Mouse (Mus musculus) liver, embryonic 18 days (tissue): ENCODE results near the gene Olfr766-ps1. TPM values are rescaled to one million over a fixed set of nuclear protein-coding genes. Genes with fewer than 3 reads are reported as not detected.

ENCODE experiments used
- polyA plus RNA-seq: library from polyadenylated mRNA; depleted of rRNA; stranded (reverse); fragments of >200 nt; gene quantifications from 2 replicates; pipeline ENCODE4 v1.2.3, GENCODE M21; 2012; rRNA removed

The Olfr766-ps1 gene
- polyA plus RNA-seq: not detected in 2 replicates

DNA sequence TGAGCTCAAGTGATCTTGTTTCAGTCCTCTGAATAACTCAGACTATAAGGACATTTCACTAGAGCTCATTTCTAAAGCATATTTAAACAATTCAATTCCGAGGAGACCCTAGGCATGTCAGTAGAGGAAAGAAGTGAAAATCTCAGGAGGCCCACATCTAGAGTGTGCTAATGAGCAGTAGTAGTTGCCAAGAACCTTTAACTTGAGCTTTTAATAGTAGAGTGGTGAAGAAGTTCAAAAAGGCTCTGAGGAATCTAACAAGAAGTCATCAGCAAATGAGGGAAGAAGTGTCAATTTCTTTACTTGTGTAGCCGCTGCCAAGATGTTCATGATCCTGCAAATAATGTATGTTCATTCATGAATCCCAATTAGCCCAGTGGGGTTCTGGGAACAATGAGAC is at the start of gene Olfr766-ps1:
Gene Olfr766-ps1, minus strand, starts transcription at position 101 of the 400 bp plus-strand sequence.

DNA sequence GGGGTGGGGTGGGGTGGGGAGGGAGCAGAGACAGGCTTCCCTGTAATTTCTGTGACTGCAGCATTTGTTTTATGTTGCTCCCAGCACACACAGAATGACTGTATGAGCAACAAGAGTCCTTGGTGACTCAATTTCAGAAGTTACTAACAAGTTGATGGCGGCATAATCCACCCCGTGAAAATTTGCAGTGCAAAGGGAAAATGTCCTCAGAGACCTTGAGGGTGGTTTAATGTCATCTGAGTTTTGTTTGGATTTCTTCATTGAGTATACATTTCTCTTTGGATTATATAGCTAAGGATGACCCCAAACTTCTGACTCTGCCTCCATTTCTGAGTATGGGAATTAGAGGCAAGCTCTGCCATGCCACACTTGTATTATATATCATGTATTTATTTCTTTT is 49.0 kb upstream of the Olfr766-ps1 start, which contains the start of gene Olfr769:
Gene Olfr769, minus strand, starts transcription at position 101 of the 400 bp plus-strand sequence.

DNA sequence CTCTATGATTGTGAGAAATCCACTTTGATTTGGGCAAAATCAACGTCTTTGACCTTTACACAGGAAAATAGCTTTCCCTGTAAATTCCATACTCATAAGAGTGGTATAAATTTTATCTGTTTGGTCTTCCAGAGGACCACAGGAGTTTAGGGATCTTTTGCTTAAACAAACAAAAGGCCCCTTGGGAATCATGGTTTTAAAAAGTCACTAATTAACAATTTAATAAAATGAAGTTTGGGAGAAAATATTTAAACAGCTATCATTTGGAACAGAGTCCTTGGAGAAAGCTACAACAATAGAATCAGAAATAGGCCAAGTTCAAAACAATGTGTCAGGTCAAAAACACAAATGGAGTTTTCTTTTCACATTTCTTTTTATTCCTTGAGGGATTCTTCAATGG is 30.5 kb upstream of the Olfr766-ps1 start, which contains the start of gene Olfr768:
Gene Olfr768, minus strand, starts transcription at position 101 of the 400 bp plus-strand sequence.

GRCm38 (mm10) chr10:129082810-129083209 is 14.0 kb upstream of the Olfr766-ps1 start, which contains the start of gene Olfr767:
Gene Olfr767, minus strand, starts transcription at chr10:129082910.

GRCm38 (mm10) chr10:129049898-129050297 is 18.9 kb downstream of the Olfr766-ps1 start, which contains the start of gene Olfr765:
Gene Olfr765, minus strand, starts transcription at chr10:129049998.

DNA sequence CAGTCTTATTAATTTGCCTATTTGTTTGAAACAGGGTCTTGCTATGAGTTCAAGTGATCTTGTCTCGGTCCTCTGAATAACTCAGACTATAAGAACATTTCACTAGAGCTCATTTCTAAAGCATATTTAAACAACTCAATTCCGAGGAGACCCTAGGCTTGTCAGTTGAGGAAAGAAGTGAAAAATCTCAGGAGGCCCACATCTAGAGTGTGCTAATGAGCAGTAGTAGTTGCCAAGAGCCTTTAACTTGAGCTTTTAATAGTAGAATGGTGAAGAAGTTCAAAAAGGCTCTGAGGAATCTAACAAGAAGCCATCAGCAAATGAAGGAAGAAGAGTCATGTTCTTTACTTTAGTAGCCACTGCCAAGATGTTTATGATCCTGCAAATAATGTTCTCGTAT is 29.0 kb downstream of the Olfr766-ps1 start, which contains the start of gene Olfr764-ps1:
Gene Olfr764-ps1, minus strand, starts transcription at position 101 of the 400 bp plus-strand sequence.

Other genes with a start within 250 kb of the Olfr766-ps1 start
- gene Ormdl2, start 247.3 kb downstream of the Olfr766-ps1 start, polyA plus RNA-seq: 54.1 and 59.0 TPM in 2 replicates
- gene Gdf11, start 177.3 kb downstream of the Olfr766-ps1 start, polyA plus RNA-seq: 0.09 and 0.11 TPM in 2 replicates
- gene Cd63, start 168.0 kb downstream of the Olfr766-ps1 start, polyA plus RNA-seq: 56.7 and 68.3 TPM in 2 replicates
- 23.6 and 27.6 TPM in 2 replicates for gene Rdh5, start 146.1 kb downstream of the Olfr766-ps1 start, polyA plus RNA-seq
- gene Bloc1s1, start 144.9 kb downstream of the Olfr766-ps1 start, polyA plus RNA-seq: 126 and 132 TPM in 2 replicates
- gene Itga7, start 135.2 kb downstream of the Olfr766-ps1 start, polyA plus RNA-seq: 0.36 and 0.44 TPM in 2 replicates
- 0.27 and 0.96 TPM in 2 replicates for gene Mettl7b, start 108.0 kb downstream of the Olfr766-ps1 start, polyA plus RNA-seq
- gene Olfr9, start 79.5 kb downstream of the Olfr766-ps1 start, polyA plus RNA-seq: not detected in 2 replicates
- not detected in 2 replicates for gene Olfr763, start 58.2 kb downstream of the Olfr766-ps1 start, polyA plus RNA-seq
- gene Olfr764-ps1, start 29.1 kb downstream of the Olfr766-ps1 start, polyA plus RNA-seq: not detected in 2 replicates
- not detected in 2 replicates for gene Olfr765, start 19.0 kb downstream of the Olfr766-ps1 start, polyA plus RNA-seq
- gene Olfr767, start 13.9 kb upstream of the Olfr766-ps1 start, polyA plus RNA-seq: not detected in 2 replicates
- gene Olfr768, start 30.4 kb upstream of the Olfr766-ps1 start, polyA plus RNA-seq: not detected in 2 replicates
- not detected in 2 replicates for gene Olfr769, start 48.9 kb upstream of the Olfr766-ps1 start, polyA plus RNA-seq
- not detected in 2 replicates for gene Olfr770, start 70.0 kb upstream of the Olfr766-ps1 start, polyA plus RNA-seq
- gene Olfr771, start 95.8 kb upstream of the Olfr766-ps1 start, polyA plus RNA-seq: not detected in 2 replicates
- gene Olfr772, start 108.9 kb upstream of the Olfr766-ps1 start, polyA plus RNA-seq: not detected in 2 replicates
- not detected in 2 replicates for gene Olfr773, start 118.4 kb upstream of the Olfr766-ps1 start, polyA plus RNA-seq
- not detected in 2 replicates for gene Olfr774, start 167.2 kb upstream of the Olfr766-ps1 start, polyA plus RNA-seq
- not detected in 2 replicates for gene Olfr775, start 179.4 kb upstream of the Olfr766-ps1 start, polyA plus RNA-seq
- gene Olfr776, start 190.2 kb upstream of the Olfr766-ps1 start, polyA plus RNA-seq: not detected in 2 replicates
- gene Olfr777, start 202.5 kb upstream of the Olfr766-ps1 start, polyA plus RNA-seq: not detected in 2 replicates
- not detected in 2 replicates for gene Olfr780, start 249.1 kb upstream of the Olfr766-ps1 start, polyA plus RNA-seq